Mouse (Mus musculus): Measurements from ENCODE around the gene Vti1a. TPM values are rescaled to one million over a fixed set of nuclear protein-coding genes. Genes with fewer than 3 reads are reported as not detected.

Vti1a gene
- polyA plus RNA-seq, 1 experiment from 2014 or later = 31.8 TPM

DNA sequence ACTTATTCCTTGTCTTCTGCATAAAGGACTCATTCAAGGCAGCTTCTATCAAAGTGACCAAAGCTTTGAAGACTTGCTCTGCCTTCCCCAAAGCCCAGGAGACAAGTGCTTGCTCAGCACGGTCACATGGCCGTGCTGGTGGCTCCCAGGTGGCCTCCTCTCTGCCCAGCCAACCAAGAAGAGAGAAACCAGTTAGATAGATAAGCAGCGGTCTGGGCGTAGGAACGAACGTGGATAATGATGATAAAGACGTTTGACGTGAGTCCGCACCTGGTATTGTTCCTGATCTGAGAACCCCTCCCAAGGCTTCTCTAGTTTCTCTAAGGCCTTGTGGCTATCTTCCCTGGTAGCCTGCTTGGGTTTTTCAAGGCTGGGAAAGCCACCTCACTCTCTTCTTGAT lies 334.9 kb downstream of the Vti1a start:
- 87% methylated on average over 9 of the region's 9 CpGs for WGBS
- Histone ChIP-seq H3K9me3 (no peaks in the 10 kb centered on the region), H3K36me3 (no peaks in the 10 kb centered on the region), H3K27ac (no peak overlapping the region), H3K9ac (no peak overlapping the region), H3K27me3 (no peaks in the 10 kb centered on the region), H3K4me3 (no peak overlapping the region), H3K4me1 (peaks cover 3% of the 10 kb centered on the region; the same call in 1 of the 2 replicates), H3K4me2 (replicated peaks) (no peak overlapping the region)
- ATAC-seq (ENCODE audit: insufficient number of reproducible peaks, insufficient read depth, low FRiP score, low TSS enrichment) = no peak

DNA sequence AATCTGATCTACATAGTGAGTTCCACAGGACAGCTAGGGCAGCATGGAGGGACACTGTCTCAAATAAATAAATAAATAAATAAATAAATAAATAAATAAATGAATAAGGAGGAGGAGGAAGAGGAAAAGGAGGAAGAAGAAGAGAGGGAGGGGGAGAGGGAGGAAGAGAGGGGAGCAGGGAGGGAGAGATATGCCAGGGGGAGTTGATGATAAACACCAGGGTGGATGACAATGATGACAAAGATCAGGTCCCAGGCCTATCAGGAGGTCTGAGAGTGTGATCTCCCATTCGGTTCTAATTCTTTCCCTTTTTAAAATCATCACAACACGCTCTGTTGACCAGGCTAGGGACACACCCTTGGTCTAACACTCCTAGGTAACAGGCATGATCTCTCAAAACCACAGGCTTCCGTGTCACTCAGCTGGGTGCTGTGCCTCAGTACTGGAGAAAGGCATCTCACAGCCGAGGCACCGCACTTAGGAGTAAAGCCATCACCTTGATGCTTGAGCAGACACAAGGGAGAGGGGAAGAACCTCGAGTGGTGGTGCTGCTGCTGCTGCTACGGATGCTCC lies 336.7 kb downstream of the Vti1a start:
- WGBS = 89% methylated on average over 7 of the region's 7 CpGs
- Histone ChIP-seq H3K4me2 (replicated peaks) (no peak overlapping the region), H3K4me3 (no peak overlapping the region), H3K27me3 (no peaks in the 10 kb centered on the region), H3K9me3 (no peaks in the 10 kb centered on the region), H3K36me3 (no peaks in the 10 kb centered on the region), H3K4me1 (peaks cover 3% of the 10 kb centered on the region; the same call in 1 of the 2 replicates), H3K27ac (no peak overlapping the region), H3K9ac (no peak overlapping the region)
- no peak for ATAC-seq (ENCODE audit: insufficient number of reproducible peaks, insufficient read depth, low FRiP score, low TSS enrichment)

DNA sequence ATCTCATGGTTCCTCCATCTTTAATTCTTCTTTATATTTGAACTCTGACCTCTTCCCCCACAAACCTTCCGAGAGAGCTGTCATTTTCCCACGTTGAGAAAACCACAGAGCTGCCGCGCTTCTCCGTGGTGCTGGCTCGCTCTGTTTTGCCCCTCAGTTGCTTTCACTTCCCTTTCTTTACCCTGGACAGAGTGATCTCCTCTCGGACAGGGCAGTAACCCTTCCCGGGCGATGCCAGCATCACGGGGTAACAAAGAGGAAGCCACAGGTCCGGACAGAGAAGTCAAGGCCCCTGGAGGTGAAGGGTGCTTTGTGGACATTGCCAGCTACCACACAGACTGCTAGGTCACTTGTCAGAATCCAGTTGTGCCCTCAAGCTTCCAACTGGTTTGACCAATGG lies 344.1 kb downstream of the Vti1a start:
- no peak overlapping the region for H3K27ac ChIP-seq
- WGBS = 90% methylated on average over 11 of the region's 11 CpGs
- no peak overlapping the region for H3K4me2 ChIP-seq (replicated peaks)
- H3K27me3 ChIP-seq = no peaks in the 10 kb centered on the region
- no peak overlapping the region for H3K4me3 ChIP-seq
- ATAC-seq (ENCODE audit: insufficient number of reproducible peaks, insufficient read depth, low FRiP score, low TSS enrichment) = no peak
- H3K9ac ChIP-seq = no peak overlapping the region
- H3K4me1 ChIP-seq = peaks cover 4% of the 10 kb centered on the region
- H3K9me3 ChIP-seq = no peaks in the 10 kb centered on the region
- H3K36me3 ChIP-seq = no peaks in the 10 kb centered on the region

DNA sequence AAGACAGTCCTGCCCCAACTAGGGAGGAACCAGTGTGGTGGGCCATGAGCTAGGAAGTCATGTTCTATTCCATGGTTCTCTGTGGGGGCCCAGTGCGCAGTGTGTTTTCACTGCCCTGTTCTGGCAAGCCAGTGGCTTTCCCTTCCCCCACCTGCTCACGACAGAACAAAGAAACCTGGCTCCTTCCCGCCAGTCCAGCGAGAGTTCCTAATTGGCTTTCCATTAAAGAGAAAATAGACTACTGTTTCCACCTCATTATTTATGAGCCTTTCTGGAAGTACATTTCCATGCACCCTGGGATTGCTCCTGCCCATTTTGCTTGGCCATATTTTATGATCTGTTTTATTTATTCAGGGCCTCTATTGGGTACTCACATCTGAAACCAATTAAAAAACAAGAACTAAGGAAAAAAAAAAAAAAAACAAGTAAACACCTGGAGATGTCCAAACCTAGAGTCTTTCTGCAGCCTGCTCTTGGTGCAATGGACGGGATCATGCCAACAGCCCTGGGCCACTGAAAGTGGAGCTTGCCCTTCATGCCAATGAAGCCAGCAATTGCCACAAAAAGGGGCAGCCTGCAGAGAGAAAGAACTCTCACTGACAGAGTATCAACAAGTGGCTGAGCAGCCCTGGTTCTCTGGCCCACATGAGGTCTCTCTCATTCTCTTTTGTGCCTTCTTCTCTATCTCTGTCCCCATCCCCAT lies 346.6 kb downstream of the Vti1a start:
- Histone ChIP-seq H3K36me3 (no peaks in the 10 kb centered on the region), H3K9me3 (no peaks in the 10 kb centered on the region), H3K27me3 (no peaks in the 10 kb centered on the region), H3K4me3 (no peak overlapping the region), H3K27ac (peak overlapping the region; percentile 63), H3K4me2 (replicated peaks) (no peak overlapping the region), H3K9ac (no peak overlapping the region), H3K4me1 (peaks cover 10% of the 10 kb centered on the region)
- 30% methylated on average over 5 of the region's 5 CpGs for WGBS
- ATAC-seq (ENCODE audit: insufficient number of reproducible peaks, insufficient read depth, low FRiP score, low TSS enrichment) = no peak

DNA sequence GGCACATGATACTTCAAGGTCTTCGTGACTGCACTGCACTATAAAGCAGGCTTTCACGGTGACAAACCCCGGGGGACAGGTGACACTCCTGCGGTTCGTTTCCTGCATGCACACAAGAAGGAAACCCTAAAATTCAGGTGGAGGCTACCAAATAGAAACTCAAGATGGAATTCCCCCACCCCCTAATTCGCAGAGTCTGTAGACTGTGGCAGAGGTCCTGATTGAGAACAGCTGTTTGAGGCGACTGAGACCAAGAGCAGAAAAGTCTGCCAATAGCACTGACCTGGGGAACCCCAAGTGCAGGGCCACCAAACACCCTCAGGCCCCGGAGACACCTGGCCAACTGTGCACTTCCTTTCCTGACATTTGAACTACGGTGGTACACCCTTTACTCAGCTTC lies 351.7 kb downstream of the Vti1a start:
- 0 out of 2 replicates have a peak, but pooled peaks have one; percentile 10 for ATAC-seq (ENCODE audit: insufficient number of reproducible peaks, insufficient read depth, low FRiP score, low TSS enrichment)
- WGBS = 37% methylated on average over 9 of the region's 9 CpGs
- H3K27ac ChIP-seq = 0 out of 2 replicates have a peak overlapping the region, but pooled peaks have one; percentile 2

DNA sequence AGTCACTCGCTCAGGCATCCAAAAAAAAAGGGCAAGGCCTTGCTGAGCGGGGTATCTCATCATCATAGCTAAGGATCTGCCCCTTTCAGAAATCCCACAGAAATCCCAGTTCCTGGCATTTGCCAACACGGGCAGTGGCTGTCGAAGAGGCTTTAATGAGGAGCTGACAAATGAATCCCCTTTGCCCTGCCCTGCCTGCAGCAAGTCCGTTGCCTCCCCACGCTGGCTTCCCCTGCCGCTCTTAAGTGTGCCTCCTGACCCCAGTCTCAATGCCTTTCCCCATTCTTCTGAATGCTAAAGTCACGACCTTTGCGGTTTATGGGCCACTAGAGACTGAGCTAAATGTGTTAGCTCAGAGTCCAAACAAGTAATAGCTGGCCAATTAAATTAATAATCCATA lies 352.8 kb downstream of the Vti1a start:
- Histone ChIP-seq H3K9ac (no peak overlapping the region), H3K27me3 (no peaks in the 10 kb centered on the region), H3K4me1 (peaks cover 13% of the 10 kb centered on the region), H3K36me3 (no peaks in the 10 kb centered on the region), H3K4me3 (no peak overlapping the region), H3K9me3 (no peaks in the 10 kb centered on the region), H3K27ac (no peak overlapping the region), H3K4me2 (replicated peaks) (no peak overlapping the region)
- no peak for ATAC-seq (ENCODE audit: insufficient number of reproducible peaks, insufficient read depth, low FRiP score, low TSS enrichment)
- 47% methylated on average over 9 of the region's 9 CpGs for WGBS

More for the DNA sequence above, 351.7 kb downstream of the Vti1a start:
- H3K4me1 ChIP-seq = peaks cover 13% of the 10 kb centered on the region
- H3K9ac ChIP-seq = no peak overlapping the region
- H3K27me3 ChIP-seq = no peaks in the 10 kb centered on the region
- no peaks in the 10 kb centered on the region for H3K9me3 ChIP-seq
- H3K36me3 ChIP-seq = no peaks in the 10 kb centered on the region
- no peak overlapping the region for H3K4me2 ChIP-seq (replicated peaks)
- no peak overlapping the region for H3K4me3 ChIP-seq

Other genes with a start within 250 kb of the Vti1a start
- 18.0 and 18.5 TPM in 2 replicates for gene Gpam, start 189.1 kb upstream of the Vti1a start, polyA plus RNA-seq (2016; fragmentation: Nextera tagmentation; extraction: Ambion mirVana)
- 0.15 and 0.27 TPM in 2 replicates for gene Tectb, start 135.6 kb upstream of the Vti1a start, polyA plus RNA-seq (2016; fragmentation: Nextera tagmentation; extraction: Ambion mirVana)
- gene Gucy2g, start 75.1 kb upstream of the Vti1a start, polyA plus RNA-seq (2016; fragmentation: Nextera tagmentation; extraction: Ambion mirVana) = not detected in 2 replicates
- 24.2 and 26.3 TPM in 2 replicates for gene Acsl5, start 64.4 kb upstream of the Vti1a start, polyA plus RNA-seq (2016; fragmentation: Nextera tagmentation; extraction: Ambion mirVana)
- gene Zdhhc6, start 263 bp upstream of the Vti1a start, polyA plus RNA-seq (2016; fragmentation: Nextera tagmentation; extraction: Ambion mirVana) = 96.8 and 97.2 TPM in 2 replicates

All from embryonic facial prominence, embryonic 12.5 days (tissue).